Mouse (Mus musculus): ENCODE measurements around the gene Wdr45b. TPM values are rescaled to one million over a fixed set of nuclear protein-coding genes. Genes with fewer than 3 reads are reported as not detected.
"Not testable (repeated sequence)": the region's sequence is repeated elsewhere in the genome, so short reads cannot be mapped to it uniquely, and the experiment has no call there.

Gene Wdr45b
- total RNA-seq, 2 experiments from 2014 or later = 54.0 to 60.0 TPM

DNA sequence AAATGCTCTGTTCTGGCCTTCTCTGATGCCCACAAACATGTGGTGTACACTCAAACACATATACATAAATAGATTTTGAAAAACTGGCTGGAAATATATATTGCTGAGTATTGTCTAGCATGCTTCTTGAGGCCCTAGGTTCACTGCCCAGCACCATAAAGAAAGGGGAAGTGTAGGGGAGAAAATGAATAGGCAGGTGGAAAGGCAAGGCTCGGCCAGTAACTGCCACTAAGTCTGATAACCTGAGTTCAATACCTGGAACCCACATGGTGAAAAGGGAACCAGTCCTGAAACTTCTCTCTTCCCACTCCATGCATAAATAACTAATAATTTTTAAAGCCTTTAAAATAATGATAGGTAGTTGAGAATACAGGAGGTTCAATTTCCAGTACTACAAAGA is 14.6 kb downstream of the Wdr45b start:
- DNase-seq (ENCODE audit: extremely low spot score in 1 of 2, low spot score in 2 of 2) = no peak
- intact Hi-C loops (cut with DNase I) = no loop called here

DNA sequence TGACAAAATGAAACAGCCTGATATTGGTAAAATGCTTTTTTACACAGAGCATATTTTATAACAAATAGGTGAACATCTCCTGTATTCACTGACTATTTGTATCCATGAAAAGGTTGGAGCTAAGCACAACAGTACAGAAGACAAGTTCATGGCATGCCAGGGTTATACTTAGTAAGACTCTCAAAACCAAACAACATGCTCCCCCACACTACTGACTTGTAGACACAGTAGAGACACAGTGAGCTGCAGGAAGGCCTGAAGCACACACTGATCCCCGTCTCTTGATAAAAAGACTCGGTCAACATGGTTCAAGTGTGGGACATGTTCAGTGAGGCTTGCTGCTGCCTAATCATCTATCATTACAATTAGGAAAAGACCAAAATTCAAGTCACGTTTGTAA is 22.6 kb downstream of the Wdr45b start:
- intact Hi-C loops (cut with DNase I) = loop anchor here (5.0 kb wide), 1 partner anchor 79 kb away; no protein-coding TSS in a partner anchor
- DNase-seq (ENCODE audit: extremely low spot score in 1 of 2, low spot score in 2 of 2) = no peak

DNA sequence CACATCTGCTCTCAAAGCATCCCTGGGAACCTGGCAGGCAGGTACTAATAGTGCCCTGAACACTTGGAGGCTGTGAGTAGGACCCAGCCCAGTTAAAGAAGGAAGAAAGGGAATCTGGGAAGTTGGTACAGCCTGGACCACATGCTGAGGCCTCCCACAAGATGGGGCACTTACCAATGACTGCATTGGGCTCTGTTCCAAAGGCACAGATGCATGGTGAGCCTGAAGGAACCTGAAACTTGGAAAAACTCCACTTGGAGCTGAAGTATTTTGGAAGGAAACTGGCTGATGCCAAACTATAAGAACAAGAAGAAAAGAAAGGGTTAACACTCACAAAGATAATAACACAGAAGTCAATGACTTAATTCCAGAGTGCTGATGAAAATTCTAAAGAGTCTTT is 25.6 kb downstream of the Wdr45b start:
- DNase-seq (ENCODE audit: extremely low spot score in 1 of 2, low spot score in 2 of 2) = no peak
- intact Hi-C loops (cut with DNase I) = no loop called here

DNA sequence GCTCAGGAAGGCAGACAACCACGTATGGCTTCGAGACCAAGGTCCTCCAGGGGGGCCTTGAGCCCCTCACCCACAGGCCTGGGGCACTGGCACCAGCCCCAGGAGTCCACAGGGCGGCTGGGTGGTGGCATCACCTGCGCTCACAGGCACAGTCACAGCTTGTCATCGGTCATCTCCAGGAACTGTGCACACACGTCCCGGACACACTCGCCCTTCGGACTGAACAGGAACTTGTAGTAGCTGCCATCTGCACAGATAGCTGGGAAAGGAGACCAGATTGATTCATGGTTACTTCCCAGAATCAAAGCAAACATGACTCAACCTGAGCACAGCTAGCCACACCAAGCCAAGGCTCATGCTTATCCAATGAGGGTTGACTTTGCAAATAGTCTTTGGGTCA is 26.0 kb downstream of the Wdr45b start:
- intact Hi-C loops (cut with DNase I) = no loop called here
- DNase-seq (ENCODE audit: extremely low spot score in 1 of 2, low spot score in 2 of 2) = no peak

DNA sequence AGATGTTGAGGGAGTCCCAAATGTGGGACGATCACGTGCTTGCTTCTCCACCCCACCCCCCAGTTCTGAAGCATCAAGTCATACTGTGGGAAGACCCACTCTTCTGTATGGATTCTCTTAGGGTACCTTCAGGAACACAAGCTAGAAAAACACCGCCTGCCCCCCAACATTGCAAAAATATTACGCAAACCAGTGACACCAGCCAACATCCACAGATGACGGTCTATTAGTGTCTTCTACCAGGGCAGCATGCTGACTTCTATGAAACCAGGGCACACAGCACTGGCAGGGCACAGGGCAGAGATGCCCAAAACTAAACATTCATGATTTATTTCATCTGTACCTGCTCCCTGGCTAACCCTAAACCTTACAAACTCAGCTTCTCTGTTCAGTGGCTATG is 27.6 kb downstream of the Wdr45b start:
- DNase-seq (ENCODE audit: extremely low spot score in 1 of 2, low spot score in 2 of 2) = no peak
- intact Hi-C loops (cut with DNase I) = no loop called here

DNA sequence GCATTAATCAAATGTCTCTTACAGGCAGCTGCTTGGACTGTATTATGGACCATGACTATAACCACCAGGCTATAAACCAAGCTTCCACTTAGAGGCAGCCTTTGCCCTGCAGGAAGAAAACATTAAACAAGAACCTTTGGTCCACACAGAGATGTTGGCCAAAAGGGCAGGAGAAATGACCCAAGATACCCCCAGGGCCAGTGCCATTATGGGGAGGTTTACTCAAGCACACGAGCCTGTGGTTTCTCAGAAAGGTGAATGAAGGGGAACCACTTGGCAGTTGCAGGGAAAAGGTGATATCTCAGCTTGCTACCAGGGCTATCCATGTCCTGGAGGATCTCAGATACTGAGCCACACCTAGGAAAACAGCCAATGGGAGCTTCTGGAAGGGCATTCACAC is 28.2 kb downstream of the Wdr45b start:
- intact Hi-C loops (cut with DNase I) = no loop called here
- DNase-seq (ENCODE audit: extremely low spot score in 1 of 2, low spot score in 2 of 2) = no peak

DNA sequence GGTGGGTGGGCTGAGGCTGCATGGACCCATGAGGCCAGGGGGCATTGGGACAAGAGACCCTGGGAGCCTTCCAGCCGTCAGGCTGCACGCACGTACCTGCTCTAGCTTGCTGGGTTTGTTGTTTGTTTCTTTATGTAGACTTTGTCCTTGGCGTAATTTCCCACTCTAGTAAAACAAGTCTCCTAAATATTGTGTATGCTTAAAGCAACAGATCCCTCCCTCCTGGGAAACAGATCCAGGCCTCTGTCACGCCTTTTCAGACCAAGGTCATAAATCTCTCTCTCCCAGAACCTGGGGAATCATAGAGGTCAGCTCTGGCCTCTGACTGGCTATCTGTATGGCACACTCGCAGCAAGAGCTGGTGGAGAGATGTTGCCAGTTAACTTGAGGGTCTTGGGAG is 46.5 kb downstream of the Wdr45b start:
- peak in 1 of 2 experiments; percentile 16 for DNase-seq (ENCODE audit: extremely low spot score in 1 of 2, low spot score in 2 of 2)
- intact Hi-C loops (cut with DNase I) = not testable (repeated sequence)

DNA sequence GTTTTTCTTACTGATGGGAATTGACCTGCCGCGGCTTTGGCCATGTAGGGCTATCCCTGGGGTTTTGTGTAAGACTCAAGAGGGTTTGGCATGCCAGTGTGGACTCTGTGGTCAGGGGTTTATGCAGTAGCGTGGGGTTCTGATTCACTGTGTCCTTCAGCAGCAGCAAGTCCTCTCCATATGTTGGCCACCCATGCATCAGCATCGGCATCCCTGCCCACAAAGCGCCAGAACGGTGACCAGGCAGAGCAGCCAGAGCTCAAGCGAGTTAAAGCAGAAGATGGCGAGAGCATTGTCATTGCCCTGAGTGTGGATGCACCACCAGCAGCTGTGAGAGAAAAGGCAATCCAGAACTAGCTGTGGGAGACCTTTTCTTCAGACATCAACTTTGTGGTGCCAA is 47.6 kb downstream of the Wdr45b start:
- intact Hi-C loops (cut with DNase I) = no loop called here
- peak in 1 of 2 experiments; percentile 32 for DNase-seq (ENCODE audit: extremely low spot score in 1 of 2, low spot score in 2 of 2)

DNA sequence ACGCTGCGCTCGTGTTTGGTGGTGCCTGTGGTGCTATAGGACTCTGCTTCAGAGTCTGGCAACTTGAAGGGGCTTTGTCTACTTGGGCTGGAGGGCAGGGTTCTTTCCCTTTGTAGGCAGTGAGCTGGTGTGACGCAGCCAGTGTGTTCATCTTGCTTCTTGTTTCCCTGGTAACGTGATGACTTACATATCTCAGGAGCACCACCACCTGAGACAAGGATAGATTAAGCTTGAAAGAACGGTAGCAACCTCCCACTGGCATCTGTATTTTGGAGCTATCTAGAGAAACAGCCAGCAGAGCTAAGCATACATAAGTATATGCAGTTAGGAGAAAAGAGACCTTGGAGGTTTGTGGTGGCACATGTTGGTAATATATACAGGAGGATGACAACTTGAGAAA is 48.9 kb downstream of the Wdr45b start:
- intact Hi-C loops (cut with DNase I) = no loop called here
- DNase-seq (ENCODE audit: extremely low spot score in 1 of 2, low spot score in 2 of 2) = peak in 1 of 2 experiments; percentile 29

DNA sequence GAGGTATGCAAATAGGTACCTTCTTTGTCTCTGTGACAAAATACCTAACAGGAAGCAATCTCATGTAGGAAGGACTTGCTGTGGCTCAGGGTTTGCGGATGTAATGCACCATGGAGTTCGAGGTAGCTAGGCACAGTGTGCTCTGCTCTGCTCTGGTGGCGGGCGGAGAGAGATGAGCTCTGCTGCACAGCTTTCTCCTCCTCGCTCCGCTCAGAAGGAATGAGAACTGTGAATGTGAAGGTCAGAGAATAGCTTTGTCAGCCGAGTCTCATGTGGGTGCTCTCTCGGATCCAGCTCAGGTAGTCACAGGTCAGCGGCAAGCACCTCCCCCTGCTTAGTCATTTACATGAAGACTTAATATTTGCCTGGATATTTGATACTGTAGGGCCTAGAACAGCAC is 54.0 kb downstream of the Wdr45b start:
- intact Hi-C loops (cut with DNase I) = no loop called here
- DNase-seq (ENCODE audit: extremely low spot score in 1 of 2, low spot score in 2 of 2) = no peak

DNA sequence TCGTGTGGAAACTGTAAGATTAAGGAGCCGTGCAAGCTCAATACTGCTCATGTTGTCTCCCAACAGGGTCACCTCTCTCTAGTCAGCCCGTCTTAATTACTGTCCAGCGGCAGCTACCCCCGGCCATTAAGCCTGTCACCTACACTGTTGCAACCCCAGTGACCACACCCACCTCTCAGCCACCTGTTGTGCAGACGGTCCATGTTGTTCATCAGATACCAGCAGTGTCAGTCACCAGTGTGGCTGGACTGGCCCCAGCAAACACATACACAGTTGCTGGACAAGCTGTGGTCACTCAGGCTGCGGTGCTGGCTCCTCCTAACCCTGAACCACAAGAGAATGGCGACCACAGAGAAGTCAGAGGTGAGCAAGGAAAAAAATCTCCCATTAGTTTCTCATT is 55.8 kb downstream of the Wdr45b start:
- intact Hi-C loops (cut with DNase I) = no loop called here
- DNase-seq (ENCODE audit: extremely low spot score in 1 of 2, low spot score in 2 of 2) = no peak

DNA sequence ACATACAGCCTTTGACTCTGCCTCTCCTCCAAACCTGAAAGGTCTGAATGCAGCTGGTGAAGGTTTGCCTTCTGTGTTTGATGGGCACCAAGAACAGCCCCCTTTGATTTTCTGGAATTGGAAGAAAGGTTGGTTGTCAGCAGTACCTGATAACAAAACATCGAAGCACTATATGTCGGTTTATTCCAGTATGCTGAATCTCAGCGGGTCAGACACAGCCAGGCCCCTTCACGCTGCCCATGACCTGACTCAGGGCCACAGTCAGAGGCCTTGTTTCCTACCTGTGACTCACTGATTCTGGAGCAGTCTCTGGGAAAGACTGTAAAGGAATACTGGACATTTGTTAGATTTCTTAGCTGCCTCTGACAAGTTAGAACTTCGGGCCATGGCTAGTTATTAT is 59.5 kb downstream of the Wdr45b start:
- intact Hi-C loops (cut with DNase I) = no loop called here
- no peak for DNase-seq (ENCODE audit: extremely low spot score in 1 of 2, low spot score in 2 of 2)

DNA sequence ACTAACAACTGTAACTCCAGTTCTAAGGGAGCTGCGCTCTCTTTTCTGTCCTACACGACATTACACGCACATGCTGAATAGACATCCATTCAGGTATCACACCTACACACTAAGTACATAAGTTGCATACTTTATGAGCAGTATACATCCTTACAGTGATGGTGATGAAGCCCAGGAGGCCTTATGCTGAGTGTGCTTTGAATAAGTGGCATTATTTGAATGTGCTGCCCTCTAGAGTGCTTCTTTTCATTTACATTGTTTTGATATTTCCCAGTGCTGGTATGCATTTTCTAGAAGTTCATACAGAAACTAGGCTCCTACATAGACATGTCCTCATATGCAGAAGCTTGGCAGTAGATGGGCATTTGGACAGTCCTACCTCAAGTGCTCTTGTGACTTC is 64.4 kb downstream of the Wdr45b start:
- intact Hi-C loops (cut with DNase I) = no loop called here
- DNase-seq (ENCODE audit: extremely low spot score in 1 of 2, low spot score in 2 of 2) = no peak

DNA sequence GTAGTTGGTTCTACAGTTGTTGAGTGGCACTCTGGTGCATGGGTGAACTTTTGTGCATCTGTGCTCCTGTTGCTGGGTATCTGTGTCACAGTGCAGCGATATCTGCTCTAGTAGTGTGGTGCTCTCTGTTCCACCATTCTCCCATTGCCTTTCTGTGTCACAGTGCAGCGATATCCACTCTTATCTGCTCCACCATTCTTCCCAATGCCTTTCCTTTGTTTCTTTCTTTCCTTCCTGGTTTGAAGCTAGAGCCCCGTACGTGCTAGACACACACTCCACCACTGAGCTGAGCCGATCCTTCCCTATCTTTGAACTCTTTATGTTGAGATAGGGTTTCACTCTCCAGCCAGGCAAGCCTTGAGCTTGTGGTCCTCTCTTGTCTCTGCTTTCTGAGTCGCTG is 71.3 kb downstream of the Wdr45b start:
- intact Hi-C loops (cut with DNase I) = no loop called here
- no peak for DNase-seq (ENCODE audit: extremely low spot score in 1 of 2, low spot score in 2 of 2)

DNA sequence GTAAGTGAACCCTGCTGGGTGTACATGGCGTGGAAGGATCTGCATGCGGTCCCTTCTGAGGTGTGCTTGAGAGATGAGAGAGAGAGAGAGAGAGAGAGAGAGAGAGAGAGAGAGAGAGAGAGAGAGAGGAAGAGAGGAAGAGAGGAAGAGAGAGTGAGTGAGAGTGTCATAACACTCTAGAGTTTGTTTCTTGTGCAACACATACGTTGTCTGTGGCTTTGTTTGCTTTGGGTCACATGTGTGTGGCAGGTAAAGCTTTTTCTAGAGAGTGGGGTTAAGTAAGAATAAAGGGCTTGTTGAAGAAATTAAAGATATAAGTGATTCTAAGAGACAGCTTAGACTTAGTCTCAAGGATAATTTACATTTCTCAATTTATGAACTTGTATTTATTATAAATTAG is 76.2 kb downstream of the Wdr45b start:
- no peak for DNase-seq (ENCODE audit: extremely low spot score in 1 of 2, low spot score in 2 of 2)
- intact Hi-C loops (cut with DNase I) = no loop called here

DNA sequence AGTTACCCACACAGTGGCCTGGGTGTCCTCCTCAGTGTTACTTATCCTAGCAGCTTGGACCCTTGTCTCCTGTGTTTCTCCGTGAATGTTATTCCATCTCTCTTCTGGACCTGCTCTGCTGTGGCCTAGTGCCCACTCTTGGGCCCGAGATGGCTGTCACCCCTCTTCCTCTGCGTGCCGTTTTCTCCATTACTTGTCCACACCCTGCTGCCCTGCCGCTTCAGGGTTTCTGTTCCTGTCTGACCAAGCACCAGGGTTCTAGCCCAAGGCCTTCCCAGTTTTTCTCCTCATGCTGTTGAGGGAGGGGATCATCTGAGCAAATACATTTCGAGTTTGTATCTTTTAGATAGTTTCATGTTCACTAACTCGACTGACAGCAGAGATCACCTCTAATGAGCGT is 76.7 kb downstream of the Wdr45b start:
- intact Hi-C loops (cut with DNase I) = no loop called here
- DNase-seq (ENCODE audit: extremely low spot score in 1 of 2, low spot score in 2 of 2) = no peak

Small RNAs within 50 kb of the gene (microRNA-seq; reads per million reads assigned to microRNA genes)
- not detected for gene Mir7236

Other genes starting within 250 kb of the Wdr45b start
- gene Tex19.2, start 235.8 kb downstream of the Wdr45b start, total RNA-seq (2021) = not detected
- gene Tex19.1, start 208.3 kb downstream of the Wdr45b start, total RNA-seq (2021) = not detected
- not detected for gene Uts2r, start 194.2 kb downstream of the Wdr45b start, total RNA-seq (2021)
- 10 to 100 TPM; 41.0 to 42.7 TPM for gene Hexdc, start 150.0 kb downstream of the Wdr45b start, total RNA-seq (2021)
- gene Ogfod3, start 149.7 kb downstream of the Wdr45b start, total RNA-seq (2021) = 1 to 10 TPM; 7.4 to 9.2 TPM
- gene Cybc1, start 125.1 kb downstream of the Wdr45b start, total RNA-seq (2021) = 10 to 100 TPM; 22.8 to 24.7 TPM
- gene Narf, start 117.2 kb downstream of the Wdr45b start, total RNA-seq (2021) = 10 to 100 TPM; 67.6 to 80.3 TPM
- gene Foxk2, start 94.5 kb downstream of the Wdr45b start, total RNA-seq (2021) = 100 to 1,000 TPM; 118 to 121 TPM
- 10 to 100 TPM; 31.5 to 35.0 TPM for gene Rab40b, start 33.8 kb upstream of the Wdr45b start, total RNA-seq (2021)
- 10 to 100 TPM; 21.7 to 21.9 TPM for gene Fn3krp, start 67.0 kb upstream of the Wdr45b start, total RNA-seq (2021)
- gene Fn3k, start 80.5 kb upstream of the Wdr45b start, total RNA-seq (2021) = 10 to 100 TPM; 16.0 to 19.0 TPM
- gene Tbcd, start 97.5 kb upstream of the Wdr45b start, total RNA-seq (2021) = 10 to 100 TPM; 57.4 to 57.9 TPM
- not detected for gene Zfp750, start 164.9 kb upstream of the Wdr45b start, total RNA-seq (2021)